Mouse (Mus musculus) megakaryocyte, embryonic 14.5 days (primary cell): ENCODE measurements around the gene Mpzl3. TPM values are rescaled to one million over a fixed set of nuclear protein-coding genes. Genes with fewer than 3 reads are reported as not detected.

Experiments
- H3K27me3 ChIP-seq: replicated peaks from 2 replicates; pipeline ENCODE3; 2012; ENCODE audit warnings: inconsistent platforms
- H3K36me3 ChIP-seq: replicated peaks from 2 replicates; pipeline ENCODE3; 2012; ENCODE audit warnings: low read length, inconsistent platforms, mixed read lengths
- H3K4me1 ChIP-seq: 2 replicates; pipeline ENCODE4 v1.6.1; 2012; ENCODE audit warnings: inconsistent platforms
- H3K4me3 ChIP-seq: replicated peaks from 2 replicates; pipeline ENCODE3; 2012; ENCODE audit warnings: moderate library complexity, mild to moderate bottlenecking, inconsistent platforms
- H3K9me3 ChIP-seq: 2 replicates; pipeline ENCODE4 v1.6.1; 2012; ENCODE audit warnings: inconsistent platforms
- FLI1 ChIP-seq: IDR thresholded peaks from 2 replicates; pipeline ENCODE4 v1.6.1; 2012; ENCODE audit warnings: low read length, inconsistent platforms, mixed read lengths
- GATA1 ChIP-seq: IDR thresholded peaks from 3 replicates; pipeline ENCODE4 v1.6.1; 2012; ENCODE audit warnings: mixed read lengths, low read length, inconsistent platforms, borderline replicate concordance
- polyA plus RNA-seq: library from polyadenylated mRNA; stranded (reverse); fragments of >175 nt; gene quantifications from 2 replicates; pipeline ENCODE4 v1.2.3, GENCODE M21; 2012; ENCODE audit warnings: low replicate concordance; ENCODE audit not compliant: insufficient read depth

The Mpzl3 gene
- polyA plus RNA-seq, 1 experiment, result not detected

GRCm38 (mm10) chr9:45066735-45067134, 11.7 kb downstream of the Mpzl3 start:
- Histone ChIP-seq H3K36me3 (no peaks in the 10 kb centered on the region), H3K4me1 (no peaks in the 10 kb centered on the region), H3K4me3 (no peak overlapping the region), H3K9me3 (no peaks in the 10 kb centered on the region), H3K27me3 (peaks cover 30% of the 10 kb centered on the region)
- TF ChIP-seq GATA1 (no peak), FLI1 (no peak)

- no peaks in the 10 kb centered on the region for H3K9me3 ChIP-seq
- no peak overlapping the region for H3K4me3 ChIP-seq
- no peaks in the 10 kb centered on the region for H3K36me3 ChIP-seq
- no peak for TF ChIP-seq GATA1
- no peak for TF ChIP-seq FLI1
- H3K4me1 ChIP-seq, result no peaks in the 10 kb centered on the region
- peaks cover 49% of the 10 kb centered on the region for H3K27me3 ChIP-seq
Measured at GRCm38 (mm10) chr9:45071800-45072199, 16.8 kb downstream of the Mpzl3 start.

- Histone ChIP-seq H3K4me1 (peaks cover 9% of the 10 kb centered on the region; the same call in 1 of the 2 replicates), H3K9me3 (no peaks in the 10 kb centered on the region), H3K36me3 (no peaks in the 10 kb centered on the region), H3K27me3 (peaks cover 78% of the 10 kb centered on the region), H3K4me3 (no peak overlapping the region)
- TF ChIP-seq GATA1 (no peak), FLI1 (no peak)
Measured at GRCm38 (mm10) chr9:45077859-45078258, 22.9 kb downstream of the Mpzl3 start.

GRCm38 (mm10) chr9:45079011-45079410, 24.0 kb downstream of the Mpzl3 start, which contains the start of gene Jaml:
Gene Jaml (plus strand): TSS chr9:45079183.
- Histone ChIP-seq H3K36me3 (no peaks in the 10 kb centered on the region), H3K4me3 (peak within 1 kb of the TSS; percentile 76), H3K27me3 (peaks cover 76% of the 10 kb centered on the region), H3K9me3 (no peaks in the 10 kb centered on the region), H3K4me1 (peaks cover 9% of the 10 kb centered on the region; the same call in 1 of the 2 replicates)
- TF ChIP-seq GATA1 (no peak), FLI1 (no peak)

GRCm38 (mm10) chr9:45083132-45083531, 28.1 kb downstream of the Mpzl3 start:
- Histone ChIP-seq H3K4me1 (peaks cover 9% of the 10 kb centered on the region; the same call in 1 of the 2 replicates), H3K27me3 (peaks cover 74% of the 10 kb centered on the region), H3K9me3 (no peaks in the 10 kb centered on the region), H3K36me3 (no peaks in the 10 kb centered on the region), H3K4me3 (no peak overlapping the region)
- TF ChIP-seq GATA1, result no peak

- TF ChIP-seq FLI1, result no peak
- no peak for TF ChIP-seq GATA1
- 0 out of 2 replicates have a peak, but pooled peaks cover 3% of the 10 kb centered on the region for H3K4me1 ChIP-seq
- no peak overlapping the region for H3K4me3 ChIP-seq
- no peaks in the 10 kb centered on the region for H3K9me3 ChIP-seq
- H3K27me3 ChIP-seq, result peaks cover 67% of the 10 kb centered on the region
- H3K36me3 ChIP-seq, result no peaks in the 10 kb centered on the region
Measured at GRCm38 (mm10) chr9:45084556-45084955, 29.6 kb downstream of the Mpzl3 start.

- Histone ChIP-seq H3K4me1 (0 out of 2 replicates have a peak, but pooled peaks cover 6% of the 10 kb centered on the region), H3K36me3 (no peaks in the 10 kb centered on the region), H3K27me3 (peaks cover 65% of the 10 kb centered on the region), H3K4me3 (no peak overlapping the region), H3K9me3 (no peaks in the 10 kb centered on the region)
- TF ChIP-seq FLI1, result no peak
- TF ChIP-seq GATA1, result no peak
Measured at GRCm38 (mm10) chr9:45085741-45086690, 31.0 kb downstream of the Mpzl3 start.

GRCm38 (mm10) chr9:45088040-45088439, 33.1 kb downstream of the Mpzl3 start:
- H3K27me3 ChIP-seq, result peaks cover 68% of the 10 kb centered on the region
- no peaks in the 10 kb centered on the region for H3K36me3 ChIP-seq
- no peaks in the 10 kb centered on the region for H3K9me3 ChIP-seq
- peaks cover 13% of the 10 kb centered on the region; the same call in 1 of the 2 replicates for H3K4me1 ChIP-seq
- H3K4me3 ChIP-seq, result no peak overlapping the region
- TF ChIP-seq FLI1, result no peak
- no peak for TF ChIP-seq GATA1

- Histone ChIP-seq H3K27me3 (peaks cover 68% of the 10 kb centered on the region), H3K36me3 (no peaks in the 10 kb centered on the region), H3K4me3 (no peak overlapping the region), H3K4me1 (peaks cover 19% of the 10 kb centered on the region), H3K9me3 (no peaks in the 10 kb centered on the region)
- TF ChIP-seq GATA1, result no peak
- no peak for TF ChIP-seq FLI1
Measured at GRCm38 (mm10) chr9:45090811-45091210, 35.8 kb downstream of the Mpzl3 start.

GRCm38 (mm10) chr9:45092641-45093040, 37.7 kb downstream of the Mpzl3 start:
- no peaks in the 10 kb centered on the region for H3K36me3 ChIP-seq
- H3K4me1 ChIP-seq, result peaks cover 19% of the 10 kb centered on the region
- no peaks in the 10 kb centered on the region for H3K9me3 ChIP-seq
- H3K27me3 ChIP-seq, result peaks cover 70% of the 10 kb centered on the region
- H3K4me3 ChIP-seq, result peak overlapping the region; percentile 46
- TF ChIP-seq FLI1 (no peak), GATA1 (no peak)
